In the genomic region with DNA sequence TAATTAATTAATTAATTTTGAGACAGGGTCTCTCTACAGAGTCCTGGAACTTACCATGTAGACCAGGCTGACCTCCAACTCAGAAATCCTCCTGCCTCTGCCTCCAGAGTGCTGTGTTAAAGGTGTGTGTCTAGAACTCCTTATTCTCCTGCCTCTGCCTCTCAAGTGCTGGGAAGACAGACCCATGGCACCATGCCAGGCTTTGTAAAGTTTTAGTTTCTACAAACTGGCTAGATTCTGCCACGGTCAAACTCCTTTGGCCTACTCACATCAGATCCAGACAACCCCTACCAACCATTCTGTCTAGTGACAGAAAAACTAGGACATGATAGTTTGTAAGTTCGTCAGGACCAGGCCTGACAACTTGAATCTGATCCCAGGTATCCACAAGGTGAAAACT, we compare ENCODE assay signal across 8 mouse cellular contexts. TPM values are rescaled to one million over a fixed set of nuclear protein-coding genes. Genes with fewer than 3 reads are reported as not detected.
DNase-seq lines count a peak whose midpoint lies in the region; ATAC-seq lines count a peak whose summit lies in the region.

No protein-coding gene starts in this region.

- no peak overlapping the region for H3K27ac ChIP-seq in neural tube, embryonic 11.5 days (ENCODE audit: low read depth, low read length)
- H3K27ac ChIP-seq in liver, embryonic 12.5 days: peak overlapping the region; percentile 87; the same call in 1 of the 2 replicates

- no peak overlapping the region for H3K4me3 ChIP-seq in neural tube, embryonic 11.5 days (ENCODE audit: low read depth, low read length)
- peak overlapping the region; percentile 94 for H3K4me3 ChIP-seq in liver, embryonic 12.5 days

- WGBS in neural tube, embryonic 11.5 days: 90% methylated on average over 2 of the region's 2 CpGs
- WGBS in liver, embryonic 12.5 days (ENCODE audit: insufficient replicate concordance): 79% methylated on average over 2 of the region's 2 CpGs

- peaks cover 17% of the 10 kb centered on the region for H3K4me1 ChIP-seq in neural tube, embryonic 11.5 days (ENCODE audit: control insufficient read depth, insufficient read depth, low read length)
- H3K4me1 ChIP-seq in liver, embryonic 12.5 days: peaks cover 43% of the 10 kb centered on the region

- no peak overlapping the region for H3K9ac ChIP-seq in neural tube, embryonic 11.5 days (ENCODE audit: low read length)
- H3K9ac ChIP-seq in liver, embryonic 12.5 days: peak overlapping the region; percentile 91; the same call in 1 of the 2 replicates

- H3K4me2 ChIP-seq in neural tube, embryonic 11.5 days (ENCODE audit: low read depth): peak overlapping the region; percentile 92; the same call in 1 of the 2 replicates
- H3K4me2 ChIP-seq in liver, embryonic 12.5 days: peak overlapping the region; percentile 86

- DNase-seq in cerebellum, adult 9-11 months: peak; percentile 54
- no peak for DNase-seq in neural tube, embryonic 11.5 days (ENCODE audit: low spot score)
- DNase-seq in neural tube, embryonic 10.5 days (ENCODE audit: extremely low spot score, low spot score): no peak
- no peak for DNase-seq in frontal cortex, postnatal 36 days (ENCODE audit: low spot score in 2 of 2)
- DNase-seq in frontal cortex, postnatal 25 days (ENCODE audit: low spot score in 2 of 2): no peak
- no peak for DNase-seq in lung, postnatal 25 days (ENCODE audit: low spot score)

- H3K9me3 ChIP-seq in neural tube, embryonic 11.5 days (ENCODE audit: control insufficient read depth, low read length): no peaks in the 10 kb centered on the region
- no peaks in the 10 kb centered on the region for H3K9me3 ChIP-seq in liver, embryonic 12.5 days (replicated peaks)

- H3K27me3 ChIP-seq in neural tube, embryonic 11.5 days (ENCODE audit: control insufficient read depth, insufficient read depth, low read length): no peaks in the 10 kb centered on the region
- no peaks in the 10 kb centered on the region for H3K27me3 ChIP-seq in liver, embryonic 12.5 days (replicated peaks)

- ATAC-seq in cerebellum, adult (ENCODE audit: insufficient number of reproducible peaks, low FRiP score, low TSS enrichment): no peak
- no peak for ATAC-seq in neural tube, embryonic 11.5 days (ENCODE audit: insufficient read depth, low FRiP score, low TSS enrichment)
- no peak for ATAC-seq in liver, embryonic 12.5 days

- H3K36me3 ChIP-seq in neural tube, embryonic 11.5 days (ENCODE audit: control insufficient read depth, insufficient read depth, low read length): peaks cover 6% of the 10 kb centered on the region; the same call in 1 of the 2 replicates
- H3K36me3 ChIP-seq in liver, embryonic 12.5 days: peaks cover 71% of the 10 kb centered on the region

RNA-seq across cellular contexts. Expression of gene Slc35e1, which starts 1.4 kb away (rescaled TPM):
- 13.6 and 14.6 TPM in 2 replicates for polyA plus RNA-seq in neural tube, embryonic 11.5 days (2014; fragmentation: Nextera tagmentation; extraction: Ambion mirVana)
- 17.1 and 17.7 TPM in 2 replicates for polyA plus RNA-seq in liver, embryonic 12.5 days (2016; fragmentation: Nextera tagmentation; extraction: Ambion mirVana)

RNA-seq across cellular contexts. Expression of gene Cherp, which starts 16.0 kb away (rescaled TPM):
- polyA plus RNA-seq in neural tube, embryonic 11.5 days (2014; fragmentation: Nextera tagmentation; extraction: Ambion mirVana): 78.6 and 81.6 TPM in 2 replicates
- 41.6 and 45.0 TPM in 2 replicates for polyA plus RNA-seq in liver, embryonic 12.5 days (2016; fragmentation: Nextera tagmentation; extraction: Ambion mirVana)

RNA-seq across cellular contexts. Expression of gene 1700030K09Rik, which starts 47.3 kb away (rescaled TPM):
- polyA plus RNA-seq in neural tube, embryonic 11.5 days (2014; fragmentation: Nextera tagmentation; extraction: Ambion mirVana): 13.3 and 15.4 TPM in 2 replicates
- 7.0 and 7.7 TPM in 2 replicates for polyA plus RNA-seq in liver, embryonic 12.5 days (2016; fragmentation: Nextera tagmentation; extraction: Ambion mirVana)

RNA-seq across cellular contexts. Expression of gene Calr3, which starts 47.3 kb away (rescaled TPM):
- 1.2 and 1.9 TPM in 2 replicates for polyA plus RNA-seq in neural tube, embryonic 11.5 days (2014; fragmentation: Nextera tagmentation; extraction: Ambion mirVana)
- polyA plus RNA-seq in liver, embryonic 12.5 days (2016; fragmentation: Nextera tagmentation; extraction: Ambion mirVana): 1.0 and 1.1 TPM in 2 replicates

RNA-seq across cellular contexts. Expression of gene Med26, which starts 57.1 kb away (rescaled TPM):
- 14.6 and 16.6 TPM in 2 replicates for polyA plus RNA-seq in neural tube, embryonic 11.5 days (2014; fragmentation: Nextera tagmentation; extraction: Ambion mirVana)
- polyA plus RNA-seq in liver, embryonic 12.5 days (2016; fragmentation: Nextera tagmentation; extraction: Ambion mirVana): 11.3 and 11.6 TPM in 2 replicates
